Mouse (Mus musculus): ENCODE data around the gene Mapk8.

GRCm38 (mm10) chr14:33446561-33447023, 366 bp downstream of the Mapk8 start:
- TF ChIP-seq CTCF (IDR thresholded peaks at IDR 0.05; ENCODE audit: extremely low read depth, insufficient read depth, insufficient read length, insufficient replicate concordance) (no peak), POLR2A (IDR thresholded peaks at IDR 0.05; ENCODE audit: low read depth, low read length) (no peak)

Data from spleen, adult 2 months (tissue).